Mouse (Mus musculus) midbrain, embryonic 13.5 days (tissue): ENCODE results near the gene Nhlrc3. TPM values are rescaled to one million over a fixed set of nuclear protein-coding genes. Genes with fewer than 3 reads are reported as not detected.

Experiments
- ATAC-seq: fragments of 200-750 bp; cut with Nextera tagmentation; 2 replicates; pipeline ENCODE4 v1.8.0; 2017; ENCODE audit warnings: mild to moderate bottlenecking, moderate TSS enrichment, moderate library complexity
- H3K27ac ChIP-seq: fragments of 300-500 bp; sonication (generic); 2 replicates; pipeline ENCODE4 v1.5.1; 2015; ENCODE audit warnings: inconsistent platforms, mild to moderate bottlenecking, moderate library complexity
- H3K27me3 ChIP-seq: fragments of 300-500 bp; sonication (generic); 2 replicates; pipeline ENCODE4 v1.6.1; 2015; ENCODE audit warnings: mild to moderate bottlenecking, inconsistent platforms
- H3K36me3 ChIP-seq: fragments of 300-500 bp; sonication (generic); 2 replicates; pipeline ENCODE4 v1.6.1; 2015; ENCODE audit warnings: mild to moderate bottlenecking, inconsistent platforms
- H3K4me1 ChIP-seq: fragments of 300-500 bp; sonication (generic); replicated peaks from 2 replicates; pipeline ENCODE4 v1.6.1; 2015; ENCODE audit warnings: inconsistent platforms
- H3K4me2 ChIP-seq: fragments of 300-500 bp; sonication (generic); replicated peaks from 2 replicates; pipeline ENCODE4 v1.6.1; 2015; ENCODE audit warnings: moderate library complexity, mild to moderate bottlenecking, inconsistent platforms
- H3K4me3 ChIP-seq: fragments of 300-500 bp; sonication (generic); replicated peaks from 2 replicates; pipeline ENCODE4 v1.5.1; 2015; ENCODE audit warnings: mild to moderate bottlenecking, inconsistent platforms
- H3K9ac ChIP-seq: fragments of 300-500 bp; sonication (generic); replicated peaks from 2 replicates; pipeline ENCODE4 v1.6.1; 2015; ENCODE audit warnings: mild to moderate bottlenecking, inconsistent platforms
- H3K9me3 ChIP-seq: fragments of 300-500 bp; sonication (generic); 2 replicates; pipeline ENCODE4 v1.6.1; 2016; ENCODE audit warnings: mild to moderate bottlenecking, inconsistent platforms
- WGBS: fragments of 180-500 bp; shearing (Covaris S2); methylation state at CpG from one replicate; pipeline ENCODE4 v1.1.7; 2015; 5-methylcytosine and 5-hydroxymethylcytosine counted together
- polyA plus RNA-seq: library from polyadenylated mRNA; unstranded; fragments of >200 nt; fragmentation: Nextera tagmentation; extraction: Ambion mirVana; gene quantifications from 2 replicates; pipeline ENCODE4 v1.2.1, GENCODE M21; 2015

Gene Nhlrc3
- polyA plus RNA-seq = 9.7 and 11.8 TPM in 2 replicates

DNA sequence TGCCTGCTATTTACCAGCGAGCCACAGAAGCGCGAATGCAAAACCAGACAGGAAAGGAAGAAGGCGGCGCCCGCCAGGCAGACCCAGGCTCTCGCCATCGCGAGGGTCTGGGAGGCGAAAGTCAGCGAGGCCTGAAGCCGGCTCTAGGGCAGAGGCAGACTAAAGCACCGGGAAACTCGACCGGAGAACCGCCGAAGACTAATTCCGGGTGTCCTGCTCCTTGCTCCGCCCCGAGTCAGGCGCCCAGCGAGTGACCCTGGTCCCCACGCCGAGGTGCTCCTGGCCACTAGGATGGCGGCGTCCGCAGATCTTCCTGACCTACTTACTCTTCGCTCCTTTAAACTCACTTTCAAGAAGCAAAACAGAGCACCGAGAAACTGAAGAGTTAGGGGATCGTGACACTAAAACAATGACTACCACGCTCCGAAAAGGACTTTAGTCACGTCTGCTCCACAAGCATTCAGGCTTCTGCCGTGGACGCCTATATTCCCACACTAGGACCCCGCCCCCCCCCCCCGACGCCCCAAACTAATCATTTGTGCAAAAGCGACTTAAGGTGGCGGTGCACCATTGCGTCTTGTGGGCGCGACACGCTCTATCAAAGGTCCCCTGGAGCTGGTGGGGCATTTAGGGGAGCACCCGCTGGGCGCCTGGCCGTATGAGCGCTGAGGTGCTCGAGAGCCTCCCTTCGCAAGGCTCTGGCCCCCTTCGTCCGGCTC is at the start of gene Nhlrc3, which contains the start of gene Proser1:
Gene Nhlrc3 (minus strand): TSS at position 287 of the 719 bp plus-strand sequence.
Gene Proser1 (plus strand): TSS at position 621 of the 719 bp plus-strand sequence.
- H3K4me1 ChIP-seq = peaks cover 46% of the 10 kb centered on the region
- peak within 1 kb of the TSS; percentile 92 for H3K27ac ChIP-seq
- H3K27me3 ChIP-seq = no peaks in the 10 kb centered on the region
- H3K9ac ChIP-seq = peak within 1 kb of the TSS; percentile 89
- peak within 1 kb of the TSS; percentile 87 for H3K4me3 ChIP-seq
- H3K36me3 ChIP-seq = peaks cover 25% of the 10 kb centered on the region
- under 1% methylated on average over 52 of the region's 52 CpGs for WGBS
- H3K9me3 ChIP-seq = no peaks in the 10 kb centered on the region
- H3K4me2 ChIP-seq = peak within 1 kb of the TSS; percentile 82
- peak; percentile 99 for ATAC-seq

DNA sequence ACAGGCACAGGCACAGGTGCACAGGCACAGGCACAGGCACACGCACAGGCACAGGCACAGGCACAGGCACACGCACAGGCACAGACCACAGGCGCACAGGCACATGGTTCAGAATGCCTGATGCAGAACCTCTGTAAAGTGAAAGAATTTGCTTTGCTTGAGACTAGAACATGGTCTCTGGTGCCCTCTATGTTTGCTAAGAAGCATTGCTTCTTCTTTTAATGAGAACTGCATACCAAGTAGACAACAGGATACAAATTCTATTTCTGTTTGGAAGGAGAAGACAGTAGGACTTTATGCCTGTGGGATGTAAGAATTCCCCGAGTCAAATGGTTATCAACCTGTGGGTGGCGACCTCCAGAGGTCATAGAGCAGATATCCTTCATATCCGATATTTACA is 39.3 kb upstream of the Nhlrc3 start:
- Histone ChIP-seq H3K9ac (no peak overlapping the region), H3K4me1 (no peaks in the 10 kb centered on the region), H3K4me3 (no peak overlapping the region), H3K27ac (no peak overlapping the region), H3K4me2 (no peak overlapping the region), H3K36me3 (no peaks in the 10 kb centered on the region), H3K27me3 (no peaks in the 10 kb centered on the region), H3K9me3 (no peaks in the 10 kb centered on the region)
- ATAC-seq = no peak
- WGBS = 72% methylated on average over 6 of the region's 6 CpGs

DNA sequence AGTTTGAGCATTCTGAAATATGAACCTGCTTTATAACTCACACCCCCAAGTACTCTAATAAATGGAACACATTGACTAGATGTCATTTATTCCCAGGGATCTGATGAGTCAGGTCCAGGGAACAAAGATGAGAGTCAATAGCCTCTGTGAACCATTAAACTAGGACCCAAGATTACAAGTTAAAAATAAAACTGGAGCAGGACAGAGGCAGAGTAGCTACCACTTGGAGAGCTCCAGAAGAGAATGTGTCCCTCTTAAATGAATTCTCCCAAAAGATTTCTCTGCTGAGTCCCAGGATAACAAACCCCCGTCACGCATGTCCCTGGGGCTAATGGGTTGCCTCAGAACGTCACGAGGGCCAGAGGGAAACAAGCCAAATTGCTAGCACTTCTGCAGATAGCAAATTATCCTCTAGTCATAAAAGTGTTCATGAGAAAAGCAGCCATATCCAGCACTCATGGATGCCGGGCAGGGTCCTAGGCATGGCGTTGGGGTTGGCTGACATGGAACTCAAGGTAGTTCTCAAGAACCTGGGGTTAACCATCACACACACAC is 35.3 kb upstream of the Nhlrc3 start:
- 95% methylated on average over 6 of the region's 6 CpGs for WGBS
- H3K27ac ChIP-seq = no peak overlapping the region
- no peak overlapping the region for H3K4me3 ChIP-seq
- ATAC-seq = no peak
- H3K4me1 ChIP-seq = no peaks in the 10 kb centered on the region
- no peaks in the 10 kb centered on the region for H3K36me3 ChIP-seq
- no peak overlapping the region for H3K4me2 ChIP-seq
- H3K9me3 ChIP-seq = no peaks in the 10 kb centered on the region
- H3K27me3 ChIP-seq = no peaks in the 10 kb centered on the region
- H3K9ac ChIP-seq = no peak overlapping the region

DNA sequence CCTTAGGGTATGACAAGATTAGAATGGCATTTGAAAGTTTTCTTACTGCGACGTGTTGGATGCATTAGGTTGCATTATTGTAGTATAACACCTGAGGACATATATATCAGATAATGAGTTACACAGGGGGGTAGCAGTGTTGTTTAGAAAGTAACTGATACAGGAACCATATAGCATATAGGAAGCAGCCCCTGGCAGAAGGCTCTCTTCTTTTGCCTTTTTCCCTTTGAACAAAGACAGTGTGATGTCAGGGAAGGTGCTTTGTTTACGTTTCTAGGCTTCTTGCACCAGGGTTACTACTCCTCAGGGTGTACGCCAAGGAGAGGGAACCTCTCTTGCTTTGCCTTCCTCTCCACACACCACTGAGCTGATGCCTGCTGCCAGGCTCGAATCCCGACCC is 25.2 kb upstream of the Nhlrc3 start, which contains the start of gene Stoml3:
Gene Stoml3 (plus strand): TSS at position 301 of the 400 bp plus-strand sequence.
- H3K9ac ChIP-seq = no peak within 1 kb of the TSS
- no peak within 1 kb of the TSS for H3K4me3 ChIP-seq
- no peak within 1 kb of the TSS for H3K27ac ChIP-seq
- no peaks in the 10 kb centered on the region for H3K36me3 ChIP-seq
- 79% methylated on average over 6 of the region's 6 CpGs for WGBS
- no peaks in the 10 kb centered on the region for H3K4me1 ChIP-seq
- no peak for ATAC-seq
- H3K4me2 ChIP-seq = no peak within 1 kb of the TSS
- no peaks in the 10 kb centered on the region for H3K9me3 ChIP-seq
- no peaks in the 10 kb centered on the region for H3K27me3 ChIP-seq

DNA sequence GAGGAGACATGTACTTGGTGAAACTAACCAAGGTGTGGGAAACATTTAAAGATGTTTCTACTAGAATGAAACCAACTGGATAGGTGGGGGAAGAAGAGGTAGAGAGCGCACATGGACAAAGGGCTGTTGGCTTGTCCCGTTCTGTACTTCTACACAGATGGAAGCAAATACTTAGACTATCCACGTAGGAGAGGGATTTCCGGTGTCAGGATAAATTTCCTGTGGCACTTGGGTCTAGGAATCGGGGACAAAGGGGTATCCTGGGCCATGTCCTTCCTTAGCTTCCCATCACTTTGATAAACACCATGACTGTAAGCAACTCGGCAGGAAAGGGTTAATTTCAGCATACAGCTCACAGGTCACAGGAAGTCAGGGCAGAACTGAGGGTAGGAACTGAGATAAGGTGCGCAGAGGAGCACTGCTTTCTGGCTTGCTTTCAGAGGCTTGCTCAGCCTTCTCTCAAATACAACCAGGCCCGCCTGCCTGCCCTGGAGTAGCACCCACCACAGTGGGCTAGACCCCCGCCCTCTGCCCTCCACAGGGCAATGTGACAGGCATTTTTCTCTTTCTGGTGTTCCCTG is 24.0 kb upstream of the Nhlrc3 start:
- Histone ChIP-seq H3K27ac (no peak overlapping the region), H3K4me2 (no peak overlapping the region), H3K4me3 (no peak overlapping the region), H3K27me3 (no peaks in the 10 kb centered on the region), H3K36me3 (peaks cover 9% of the 10 kb centered on the region), H3K9ac (no peak overlapping the region), H3K4me1 (no peaks in the 10 kb centered on the region), H3K9me3 (no peaks in the 10 kb centered on the region)
- ATAC-seq = no peak
- 84% methylated on average over 9 of the region's 9 CpGs for WGBS

DNA sequence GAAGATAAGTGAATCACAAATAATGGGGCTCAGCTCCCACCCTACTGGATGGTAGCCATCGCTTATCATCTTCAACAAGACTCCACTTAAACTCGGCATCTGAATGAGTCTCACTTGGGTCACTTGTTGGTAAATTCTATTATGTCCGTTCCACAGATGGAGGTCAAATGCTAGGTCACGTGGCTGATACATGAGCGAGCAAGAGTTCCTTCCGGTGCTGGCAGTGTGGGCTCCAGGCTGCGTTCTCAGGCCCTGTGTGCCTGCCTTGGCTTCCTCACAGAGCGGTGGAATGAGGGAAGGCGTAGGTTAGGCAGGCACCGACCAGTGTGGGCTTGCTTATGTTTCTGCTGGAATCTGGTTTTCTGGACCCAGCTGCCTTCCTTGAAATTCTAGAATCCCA is 23.4 kb upstream of the Nhlrc3 start:
- no peaks in the 10 kb centered on the region for H3K27me3 ChIP-seq
- no peak overlapping the region for H3K27ac ChIP-seq
- 91% methylated on average over 10 of the region's 10 CpGs for WGBS
- no peak overlapping the region for H3K4me3 ChIP-seq
- no peak overlapping the region for H3K4me2 ChIP-seq
- peaks cover 14% of the 10 kb centered on the region for H3K36me3 ChIP-seq
- H3K4me1 ChIP-seq = no peaks in the 10 kb centered on the region
- H3K9me3 ChIP-seq = no peaks in the 10 kb centered on the region
- ATAC-seq = no peak
- H3K9ac ChIP-seq = no peak overlapping the region

DNA sequence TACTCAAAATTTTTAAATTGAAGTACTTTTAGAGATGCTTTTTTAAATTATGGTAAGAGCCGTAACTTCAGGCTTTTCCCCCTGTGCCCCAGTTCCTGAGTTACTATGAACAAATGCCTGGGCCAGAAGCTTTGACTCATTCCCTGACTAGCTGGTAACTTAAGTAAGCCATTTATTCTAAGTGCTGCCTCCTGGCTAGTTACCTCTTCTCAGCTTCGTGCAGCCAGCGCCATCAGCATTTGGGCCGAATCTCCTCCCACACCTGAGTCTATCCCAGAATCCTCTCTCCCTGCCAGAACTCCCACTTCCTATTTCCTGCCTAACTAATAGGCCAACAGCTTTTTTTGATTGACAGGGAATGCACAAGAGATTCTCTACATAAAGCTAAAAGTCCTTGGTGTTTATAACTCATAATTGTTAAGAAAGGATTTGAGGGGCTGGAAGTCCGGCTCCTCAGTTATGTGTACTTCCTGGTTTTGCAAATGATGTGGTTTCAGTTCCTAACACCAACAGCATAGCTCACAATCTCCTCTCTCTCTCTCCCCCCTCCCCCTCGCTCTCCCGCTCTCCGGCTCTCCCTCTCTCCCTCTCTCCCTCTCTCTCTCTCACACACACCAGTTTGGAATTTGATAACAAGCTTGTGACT is 20.4 kb upstream of the Nhlrc3 start:
- Histone ChIP-seq H3K4me2 (no peak overlapping the region), H3K36me3 (peaks cover 40% of the 10 kb centered on the region), H3K4me3 (no peak overlapping the region), H3K9me3 (no peaks in the 10 kb centered on the region), H3K9ac (no peak overlapping the region), H3K4me1 (no peaks in the 10 kb centered on the region), H3K27me3 (no peaks in the 10 kb centered on the region), H3K27ac (no peak overlapping the region)
- ATAC-seq = no peak
- WGBS = 92% methylated on average over 8 of the region's 8 CpGs

DNA sequence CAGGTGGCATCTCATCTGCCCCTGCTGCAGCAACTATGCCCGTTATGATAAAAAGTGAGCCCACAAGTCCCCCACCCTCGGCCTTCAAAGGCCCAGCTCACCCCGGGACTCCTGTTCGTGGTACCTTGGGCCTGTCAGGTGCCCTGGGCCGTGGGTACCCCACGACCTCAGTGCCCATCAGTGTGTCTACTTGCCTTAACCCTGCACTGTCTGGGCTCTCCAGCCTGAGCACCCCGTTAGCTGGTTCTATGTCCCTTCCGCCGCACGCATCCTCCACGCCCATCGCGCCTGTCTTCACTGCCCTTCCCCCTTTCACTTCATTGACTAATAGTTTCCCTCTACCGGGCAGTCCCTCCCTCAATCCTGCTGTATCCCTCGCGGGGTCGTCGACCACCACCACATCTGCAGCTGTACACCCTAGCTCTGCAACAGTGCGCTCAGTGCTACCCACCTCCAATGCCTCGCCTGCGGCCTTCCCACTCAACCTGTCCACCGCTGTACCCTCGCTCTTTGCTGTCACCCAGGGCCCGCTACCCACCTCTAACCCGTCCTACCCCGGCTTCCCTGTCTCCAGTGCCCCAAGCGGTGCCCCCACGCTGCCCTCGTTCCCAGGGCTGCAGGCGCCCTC is 15.4 kb upstream of the Nhlrc3 start:
- 97% methylated on average over 30 of the region's 30 CpGs for WGBS
- H3K4me3 ChIP-seq = no peak overlapping the region
- H3K4me2 ChIP-seq = no peak overlapping the region
- peaks cover 86% of the 10 kb centered on the region for H3K36me3 ChIP-seq
- H3K4me1 ChIP-seq = no peaks in the 10 kb centered on the region
- H3K9ac ChIP-seq = no peak overlapping the region
- peak; percentile 51 for ATAC-seq
- H3K27me3 ChIP-seq = no peaks in the 10 kb centered on the region
- H3K9me3 ChIP-seq = no peaks in the 10 kb centered on the region
- H3K27ac ChIP-seq = no peak overlapping the region

DNA sequence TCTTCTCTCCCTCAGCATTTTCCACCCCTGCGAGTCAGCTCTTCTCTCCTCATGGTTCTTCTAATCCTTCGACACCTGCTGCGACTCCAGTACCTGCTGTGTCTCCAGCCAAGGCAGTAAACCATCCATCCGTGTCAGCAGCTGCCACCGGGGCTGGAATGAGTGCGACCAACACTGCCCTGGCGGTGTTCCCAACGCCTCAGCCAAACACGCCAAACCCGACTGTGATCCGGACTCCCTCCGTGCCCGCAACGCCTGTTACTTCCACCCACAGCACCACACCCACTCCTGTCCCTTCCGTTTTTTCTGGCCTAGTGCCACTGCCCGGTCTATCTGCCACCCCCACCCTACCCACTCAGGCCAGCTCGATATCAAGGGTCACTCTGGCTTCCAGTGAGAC is 14.3 kb upstream of the Nhlrc3 start:
- 88% methylated on average over 17 of the region's 17 CpGs for WGBS
- Histone ChIP-seq H3K36me3 (peaks cover 92% of the 10 kb centered on the region), H3K4me2 (no peak overlapping the region), H3K27ac (no peak overlapping the region), H3K9ac (no peak overlapping the region), H3K27me3 (no peaks in the 10 kb centered on the region), H3K9me3 (no peaks in the 10 kb centered on the region), H3K4me3 (no peak overlapping the region), H3K4me1 (no peaks in the 10 kb centered on the region)
- ATAC-seq = no peak

DNA sequence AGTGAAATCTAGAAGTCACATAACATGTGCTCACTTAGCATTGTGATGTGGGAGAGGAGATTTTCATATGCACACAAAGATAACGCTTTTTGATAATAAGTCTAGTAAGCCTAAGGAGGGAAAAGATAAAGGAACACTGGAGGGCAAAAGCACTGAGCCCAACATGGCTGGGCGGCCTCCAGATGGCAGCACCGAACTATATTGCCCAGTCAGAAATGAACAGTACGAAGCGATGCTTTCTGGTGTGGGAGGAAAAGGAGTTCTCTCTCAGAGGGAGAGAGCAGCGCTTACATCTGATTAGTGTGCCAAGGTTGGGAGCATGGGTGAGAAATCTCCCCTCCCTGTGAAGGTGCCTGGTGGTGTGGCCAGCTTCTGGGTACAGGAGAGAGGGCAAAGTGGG is 12.8 kb upstream of the Nhlrc3 start:
- no peak for ATAC-seq
- no peak overlapping the region for H3K27ac ChIP-seq
- 73% methylated on average over 6 of the region's 6 CpGs for WGBS

DNA sequence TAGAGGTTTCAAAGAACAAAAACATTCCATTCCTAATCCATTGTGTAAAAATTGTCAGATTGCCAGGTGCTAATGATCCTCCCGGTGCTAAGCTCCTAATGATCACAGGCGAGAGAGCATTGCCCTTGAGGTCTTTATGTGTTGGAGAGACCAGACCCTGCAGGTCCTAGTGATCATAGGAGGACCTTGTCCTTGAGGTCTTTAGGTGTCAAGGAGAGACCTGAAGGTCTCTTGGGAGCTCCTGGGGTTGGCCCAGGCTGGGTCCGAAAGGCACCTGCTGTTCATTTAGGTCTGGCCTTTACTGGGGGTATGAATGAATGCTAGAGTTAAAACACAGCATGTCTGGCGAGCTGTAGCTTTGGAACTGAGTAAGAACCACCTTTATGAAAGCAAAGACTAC is 11.0 kb upstream of the Nhlrc3 start:
- Histone ChIP-seq H3K36me3 (peaks cover 93% of the 10 kb centered on the region), H3K27me3 (no peaks in the 10 kb centered on the region), H3K4me3 (no peak overlapping the region), H3K4me1 (no peaks in the 10 kb centered on the region), H3K9me3 (no peaks in the 10 kb centered on the region), H3K9ac (no peak overlapping the region), H3K27ac (no peak overlapping the region), H3K4me2 (no peak overlapping the region)
- ATAC-seq = no peak
- WGBS = 82% methylated on average over 4 of the region's 4 CpGs

More for the DNA sequence above, 12.8 kb upstream of the Nhlrc3 start:
- Histone ChIP-seq H3K4me3 (no peak overlapping the region), H3K4me2 (no peak overlapping the region), H3K9me3 (no peaks in the 10 kb centered on the region), H3K27me3 (no peaks in the 10 kb centered on the region), H3K4me1 (no peaks in the 10 kb centered on the region), H3K9ac (no peak overlapping the region), H3K36me3 (peaks cover 93% of the 10 kb centered on the region)

DNA sequence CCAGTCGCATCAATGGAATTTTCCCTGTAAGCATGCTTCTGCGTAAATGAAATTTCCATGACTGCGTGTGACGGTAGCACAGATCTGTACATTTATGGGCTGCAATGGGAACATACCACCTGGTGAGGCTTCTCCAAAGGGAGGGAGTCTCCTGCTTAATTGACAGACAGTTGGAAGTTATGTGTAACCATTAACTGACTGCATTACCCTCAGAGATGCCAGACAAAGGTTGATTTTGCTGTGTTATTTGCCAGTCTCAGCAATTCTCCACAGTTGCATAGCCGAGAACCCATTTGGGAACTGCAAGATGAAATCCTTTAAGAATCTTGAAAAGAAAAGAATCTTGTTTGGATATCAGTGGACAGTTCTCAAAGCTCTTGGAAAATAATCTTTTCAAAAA is 8.9 kb upstream of the Nhlrc3 start:
- Histone ChIP-seq H3K4me2 (no peak overlapping the region), H3K36me3 (peaks cover 76% of the 10 kb centered on the region), H3K27ac (no peak overlapping the region), H3K4me3 (no peak overlapping the region), H3K27me3 (no peaks in the 10 kb centered on the region), H3K9me3 (no peaks in the 10 kb centered on the region), H3K9ac (no peak overlapping the region), H3K4me1 (peaks cover 10% of the 10 kb centered on the region)
- WGBS = 98% methylated on average over 5 of the region's 5 CpGs
- no peak for ATAC-seq
